Mouse (Mus musculus) lung, adult 2 months (tissue): ENCODE results near the gene Rplp2.

Experiments used
- CTCF ChIP-seq: fragments of 200-500 bp; IDR thresholded peaks from 2 replicates; pipeline ENCODE4 v1.5.1; 2011; ENCODE audit warnings: mild to moderate bottlenecking, low read length, control low read depth; ENCODE audit not compliant: insufficient read depth
- POLR2A ChIP-seq: fragments of 200-500 bp; IDR thresholded peaks from 2 replicates; pipeline ENCODE4 v1.6.1; 2011; ENCODE audit warnings: low read depth, mild to moderate bottlenecking, control low read depth, low read length, borderline replicate concordance; ENCODE audit errors: extremely low read depth

DNA sequence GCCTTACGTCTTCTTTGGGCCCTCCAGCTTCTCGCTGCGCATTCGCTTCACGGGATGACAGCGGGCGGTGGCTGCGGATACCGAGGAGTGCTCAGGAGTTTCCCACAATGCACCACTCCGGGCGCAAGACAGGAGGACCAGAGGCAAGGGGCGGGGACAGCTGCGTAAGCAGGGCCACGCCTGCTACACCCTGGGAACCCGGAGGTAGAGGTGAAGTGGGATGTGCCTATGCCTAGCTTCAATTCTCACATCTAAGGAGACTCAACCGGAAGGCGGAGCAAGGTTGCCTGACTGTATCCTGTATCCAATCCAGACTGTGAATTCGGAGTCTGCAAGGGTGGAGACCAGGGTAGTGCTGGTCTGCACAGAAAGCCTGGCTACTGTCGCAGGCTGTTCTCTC lies 17.9 kb upstream of the Rplp2 start, which contains the start of gene Cend1:
- TF ChIP-seq CTCF (no peak), POLR2A (no peak)
